Mouse (Mus musculus) T-cell, adult 2 months (primary cell): ENCODE data around the gene Gm15262.
A peak's percentile ranks its signal among the peaks of the same experiment; 100 is the strongest.
"Not testable (repeated sequence)": the region's sequence is repeated elsewhere in the genome, so short reads cannot be mapped to it uniquely, and the experiment has no call there.

Source experiments
- DNase-seq: peaks from one replicate; pipeline ENCODE4 v3.0.0; 2022; ENCODE audit warnings: low spot score

Gene Gm15262

GRCm38 (mm10) chrX:161287156-161287555, at the start of gene Gm15262:
Gene Gm15262, plus strand, starts transcription at chrX:161287456.
- DNase-seq, result not testable (repeated sequence)

- no peak for DNase-seq
Observed at GRCm38 (mm10) chrX:161308131-161308530, 20.9 kb downstream of the Gm15262 start.

GRCm38 (mm10) chrX:161316443-161316842, 29.2 kb downstream of the Gm15262 start:
- DNase-seq, result no peak

- no peak for DNase-seq
Observed at GRCm38 (mm10) chrX:161370927-161371326, 83.7 kb downstream of the Gm15262 start.

GRCm38 (mm10) chrX:161371461-161371860, 84.2 kb downstream of the Gm15262 start:
- DNase-seq, result no peak

GRCm38 (mm10) chrX:161375568-161375967, 88.3 kb downstream of the Gm15262 start:
- DNase-seq, result no peak

GRCm38 (mm10) chrX:161385791-161386190, 98.5 kb downstream of the Gm15262 start:
- DNase-seq, result peak; percentile 4

- DNase-seq, result no peak
Observed at GRCm38 (mm10) chrX:161387942-161388341, 100.7 kb downstream of the Gm15262 start.

- peak; percentile 15 for DNase-seq
Observed at GRCm38 (mm10) chrX:161399110-161399509, 111.9 kb downstream of the Gm15262 start.

- DNase-seq, result no peak
Observed at GRCm38 (mm10) chrX:161411151-161411550, 123.9 kb downstream of the Gm15262 start.
